Mouse (Mus musculus): ENCODE measurements around the gene Hoxc8.

- TF ChIP-seq CTCF (IDR thresholded peaks at IDR 0.05; ENCODE audit: extremely low read depth, insufficient read depth, low read length), result no peak
- no peak for TF ChIP-seq POLR2A (IDR thresholded peaks at IDR 0.05; ENCODE audit: extremely low read depth, insufficient read depth, low read length)
Measured at GRCm38 (mm10) chr15:102967511-102968397, 22.7 kb upstream of the Hoxc8 start.
